Mouse (Mus musculus) hindbrain, embryonic 11.5 days (tissue): ENCODE results near the gene Gm17067. TPM values are rescaled to one million over a fixed set of nuclear protein-coding genes. Genes with fewer than 3 reads are reported as not detected.

Experiments
- polyA plus RNA-seq: library from polyadenylated mRNA; unstranded; fragments of >200 nt; fragmentation: Nextera tagmentation; extraction: Ambion mirVana; gene quantifications from 2 replicates; pipeline ENCODE4 v1.2.1, GENCODE M21; 2014

The Gm17067 gene
- polyA plus RNA-seq, 1 experiment from 2014 or later = not detected

Other genes starting within 250 kb of the Gm17067 start
- 11.0 and 13.2 TPM in 2 replicates for gene Zfp141, start 221.3 kb downstream of the Gm17067 start, polyA plus RNA-seq
- gene Gm21028, start 148.4 kb downstream of the Gm17067 start, polyA plus RNA-seq = not detected in 2 replicates
- gene Zfp977, start 134.5 kb downstream of the Gm17067 start, polyA plus RNA-seq = 1.3 and 1.7 TPM in 2 replicates
- 1.9 TPM in 2 replicates for gene Zfp976, start 84.4 kb downstream of the Gm17067 start, polyA plus RNA-seq
- gene Zfp975, start 34.3 kb downstream of the Gm17067 start, polyA plus RNA-seq = 8.5 and 8.9 TPM in 2 replicates
- gene Vmn2r62, start 66.5 kb upstream of the Gm17067 start, polyA plus RNA-seq = not detected in 2 replicates
- gene Gm2381, start 140.2 kb upstream of the Gm17067 start, polyA plus RNA-seq = not detected in 2 replicates
- not detected in 2 replicates for gene Vmn2r63, start 206.8 kb upstream of the Gm17067 start, polyA plus RNA-seq